Mouse (Mus musculus) C2C12 (cell line): Measurements from ENCODE around the gene Olfr237-ps1. TPM values are rescaled to one million over a fixed set of nuclear protein-coding genes. Genes with fewer than 3 reads are reported as not detected.

ENCODE experiments used
- H3K27me3 ChIP-seq: one replicate; pipeline ENCODE4 v1.6.1; 2011; ENCODE audit not compliant: control insufficient read depth, insufficient read depth, insufficient read length
- H3K36me3 ChIP-seq: one replicate; pipeline ENCODE4 v1.6.1; 2011; ENCODE audit not compliant: control insufficient read depth, insufficient read depth
- H3K4me3 ChIP-seq: one replicate; pipeline ENCODE4 v1.5.1; 2011; ENCODE audit warnings: mild to moderate bottlenecking, control low read depth; ENCODE audit not compliant: poor library complexity, insufficient read depth, severe bottlenecking
- H3K79me2 ChIP-seq: one replicate; pipeline ENCODE4 v1.6.1; 2011; ENCODE audit not compliant: control insufficient read depth, insufficient read depth
- H3K79me3 ChIP-seq: one replicate; pipeline ENCODE4 v1.6.1; 2011; ENCODE audit warnings: low read depth, control low read depth
- H3ac ChIP-seq: one replicate; pipeline ENCODE3; 2011; ENCODE audit warnings: low read depth; ENCODE audit not compliant: control insufficient read depth, insufficient read length
- CEBPB ChIP-seq: IDR thresholded peaks from one replicate; pipeline ENCODE4 v1.6.1; 2011; ENCODE audit warnings: low read depth, mild to moderate bottlenecking, control low read depth, moderate library complexity
- CTCF ChIP-seq: IDR thresholded peaks from one replicate; pipeline ENCODE4 v1.5.1; 2011; ENCODE audit not compliant: control insufficient read depth, insufficient read depth, insufficient read length
- FOSL1 ChIP-seq: IDR thresholded peaks from one replicate; pipeline ENCODE4 v1.8.0; 2011; ENCODE audit warnings: mild to moderate bottlenecking, low read length; ENCODE audit not compliant: poor library complexity, insufficient read depth, severe bottlenecking
- MAX ChIP-seq: IDR thresholded peaks from one replicate; pipeline ENCODE4 v1.6.1; 2011; ENCODE audit warnings: mild to moderate bottlenecking, control low read depth
- MYOD1 ChIP-seq: IDR thresholded peaks from one replicate; pipeline ENCODE4 v1.6.1; 2011; ENCODE audit warnings: low read depth; ENCODE audit not compliant: control insufficient read depth, insufficient read length
- MYOG ChIP-seq: IDR thresholded peaks from one replicate; pipeline ENCODE4 v1.6.1; 2011; ENCODE audit not compliant: control insufficient read depth, insufficient read length; ENCODE audit errors: extremely low read depth
- USF1 ChIP-seq: IDR thresholded peaks from one replicate; pipeline ENCODE4 v1.6.1; 2011; ENCODE audit warnings: low read depth, mild to moderate bottlenecking, control low read depth, moderate library complexity
- polyA plus RNA-seq: library from polyadenylated mRNA; unstranded; fragments of >200 nt; fragmentation: generic; extraction: Trizol; gene quantifications from one replicate; pipeline ENCODE4 v1.2.1, GENCODE M21; 2012; ENCODE audit warnings: missing spikeins

The Olfr237-ps1 gene
- polyA plus RNA-seq, 1 experiment: not detected

GRCm38 (mm10) chr6:43178129-43178528 is 31.8 kb downstream of the Olfr237-ps1 start:
- H3K79me2 ChIP-seq: no peaks in the 10 kb centered on the region
- no peaks in the 10 kb centered on the region for H3K36me3 ChIP-seq
- no peaks in the 10 kb centered on the region for H3K79me3 ChIP-seq
- H3K4me3 ChIP-seq: no peak overlapping the region
- no peaks in the 10 kb centered on the region for H3K27me3 ChIP-seq
- H3ac ChIP-seq: no peak overlapping the region
- no peak for TF ChIP-seq CEBPB
- TF ChIP-seq USF1: no peak
- no peak for TF ChIP-seq MAX
- no peak for TF ChIP-seq CTCF
- no peak for TF ChIP-seq FOSL1
- no peak for TF ChIP-seq MYOG
- no peak for TF ChIP-seq MYOD1

DNA sequence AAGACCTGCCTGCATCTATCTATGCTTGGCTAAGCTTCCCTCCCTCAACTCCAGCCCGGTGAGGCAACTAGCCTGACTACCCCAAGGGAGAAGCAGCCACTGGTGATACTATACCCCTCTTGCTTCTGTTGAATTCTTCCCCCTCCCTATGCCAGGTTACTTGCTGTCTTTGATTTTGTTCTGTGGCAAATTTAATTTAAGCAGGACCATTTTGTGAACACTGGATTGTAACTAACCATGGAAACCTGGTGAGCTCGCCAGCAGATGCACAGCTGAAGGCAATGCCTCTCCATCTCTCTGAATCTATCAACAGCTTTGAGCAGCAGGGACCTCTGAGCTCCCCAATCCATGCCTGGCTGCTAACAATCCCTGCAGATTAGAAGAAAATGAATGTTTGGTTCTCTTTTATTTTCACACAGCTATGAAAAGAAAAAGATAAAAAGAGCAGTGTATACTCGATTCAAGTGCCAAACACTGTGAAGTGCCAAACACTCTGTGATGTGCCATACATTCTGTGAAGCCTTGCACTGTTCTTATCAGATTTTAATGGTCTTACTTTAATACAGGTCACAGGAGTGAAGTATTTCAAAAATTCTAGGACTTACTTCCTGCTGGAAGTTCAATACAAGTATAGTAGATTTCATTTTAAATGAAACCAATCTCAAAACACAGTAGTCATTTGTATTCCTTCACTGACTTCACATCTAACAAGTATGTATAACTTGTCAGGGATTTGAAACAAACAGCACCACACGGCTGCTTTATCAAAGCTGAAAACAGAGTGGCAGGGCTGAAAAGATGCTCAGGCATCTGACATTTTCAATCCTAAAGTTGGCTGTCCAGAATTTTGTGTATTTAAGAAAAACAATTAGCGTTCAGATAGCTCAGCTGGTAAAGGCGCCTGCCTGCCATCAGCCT is 32.5 kb downstream of the Olfr237-ps1 start:
- no peaks in the 10 kb centered on the region for H3K36me3 ChIP-seq
- no peaks in the 10 kb centered on the region for H3K79me2 ChIP-seq

DNA sequence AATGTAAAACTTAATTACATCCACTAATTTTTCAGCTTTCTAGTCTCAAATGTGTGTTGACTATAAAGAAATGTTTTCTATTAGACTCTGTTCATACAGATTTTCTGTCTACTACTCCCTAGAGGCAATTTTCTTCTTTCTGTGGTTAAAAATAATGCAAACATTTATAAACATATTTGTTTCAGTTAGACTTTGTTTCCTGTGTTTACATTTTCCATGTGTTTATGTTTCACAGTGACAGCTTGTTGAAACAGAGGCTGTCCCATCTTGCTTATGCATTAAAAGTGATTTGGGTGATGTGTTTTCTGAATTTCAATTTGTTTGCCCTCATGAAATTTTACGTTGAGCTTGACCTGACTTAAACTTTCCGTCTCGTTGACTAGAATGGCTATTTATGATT is 44.6 kb downstream of the Olfr237-ps1 start:
- Histone ChIP-seq H3K36me3 (no peaks in the 10 kb centered on the region), H3K4me3 (no peak overlapping the region), H3ac (no peak overlapping the region), H3K79me3 (no peaks in the 10 kb centered on the region), H3K79me2 (no peaks in the 10 kb centered on the region), H3K27me3 (no peaks in the 10 kb centered on the region)
- TF ChIP-seq CEBPB (no peak), FOSL1 (no peak), MYOG (no peak), MAX (no peak), CTCF (no peak)

More for the DNA sequence above, 32.5 kb downstream of the Olfr237-ps1 start:
- Histone ChIP-seq H3ac (no peak overlapping the region), H3K4me3 (no peak overlapping the region), H3K79me3 (no peaks in the 10 kb centered on the region), H3K27me3 (no peaks in the 10 kb centered on the region)
- TF ChIP-seq MYOG (no peak), USF1 (no peak), CEBPB (no peak), MYOD1 (no peak), CTCF (no peak), FOSL1 (no peak), MAX (no peak)

- Histone ChIP-seq H3K79me3 (no peaks in the 10 kb centered on the region), H3K4me3 (no peak within 1 kb of the TSS), H3K79me2 (no peaks in the 10 kb centered on the region), H3K36me3 (no peaks in the 10 kb centered on the region), H3K27me3 (no peaks in the 10 kb centered on the region), H3ac (no peak within 1 kb of the TSS)
- TF ChIP-seq FOSL1 (no peak), USF1 (no peak), MYOD1 (no peak), MYOG (no peak), CEBPB (no peak), MAX (no peak)
These were observed 50.4 kb downstream of the Olfr237-ps1 start, which contains the start of gene Olfr435 for GRCm38 (mm10) chr6:43196781-43197180. Gene Olfr435 (plus strand): TSS chr6:43197146.

- Histone ChIP-seq H3ac (no peak overlapping the region), H3K27me3 (no peaks in the 10 kb centered on the region), H3K36me3 (no peaks in the 10 kb centered on the region), H3K79me3 (no peaks in the 10 kb centered on the region), H3K79me2 (no peaks in the 10 kb centered on the region), H3K4me3 (no peak overlapping the region)
- TF ChIP-seq MYOG (no peak), FOSL1 (no peak), CEBPB (no peak), USF1 (no peak), MAX (no peak), MYOD1 (no peak), CTCF (no peak)
These were observed 51.7 kb downstream of the Olfr237-ps1 start for GRCm38 (mm10) chr6:43198094-43198493.

DNA sequence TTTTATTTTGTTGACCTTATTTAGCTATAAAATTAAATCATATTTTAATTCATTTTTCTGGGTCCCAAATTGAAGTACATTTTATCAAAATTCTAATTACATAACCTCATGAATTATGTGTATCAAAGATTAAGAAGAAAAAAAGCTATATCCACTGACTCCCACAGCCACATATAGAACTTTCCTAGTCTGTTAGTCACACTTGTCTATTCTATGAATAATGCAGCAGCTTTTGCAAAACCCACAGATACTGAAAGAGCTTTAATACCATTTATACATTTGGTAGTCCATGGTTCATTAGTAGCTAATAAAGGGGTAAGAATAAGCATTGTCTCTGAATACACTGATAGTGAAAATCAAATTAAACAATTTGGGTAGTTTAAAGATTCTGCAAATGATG is 56.4 kb downstream of the Olfr237-ps1 start:
- H3K79me2 ChIP-seq: no peaks in the 10 kb centered on the region
- no peaks in the 10 kb centered on the region for H3K36me3 ChIP-seq
- H3K4me3 ChIP-seq: no peak overlapping the region
- TF ChIP-seq MYOG (no peak), CEBPB (no peak), USF1 (no peak), MYOD1 (no peak)
- no peaks in the 10 kb centered on the region for H3K79me3 ChIP-seq
- no peaks in the 10 kb centered on the region for H3K27me3 ChIP-seq
- no peak overlapping the region for H3ac ChIP-seq
